Mouse (Mus musculus) ES-Bruce4 (cell line): ENCODE results near the gene Rnf130.

Experiments
- EP300 ChIP-seq: IDR thresholded peaks from 2 replicates; pipeline ENCODE4 v1.6.1; 2011; ENCODE audit warnings: low read depth, low read length; ENCODE audit not compliant: insufficient read depth
- POLR2A ChIP-seq: IDR thresholded peaks from one replicate; pipeline ENCODE4 v1.8.1; 2011; ENCODE audit warnings: low read length; ENCODE audit not compliant: insufficient read depth

- no peak for TF ChIP-seq POLR2A
- TF ChIP-seq EP300: no peak
Observed at GRCm38 (mm10) chr11:50050392-50050791, 25.2 kb downstream of the Rnf130 start.
